Mouse (Mus musculus) intestine, embryonic 15.5 days (tissue): ENCODE measurements around the gene Slc22a4. TPM values are rescaled to one million over a fixed set of nuclear protein-coding genes. Genes with fewer than 3 reads are reported as not detected.

Source experiments
- ATAC-seq: fragments of 200-750 bp; cut with Nextera tagmentation; 2 replicates; pipeline ENCODE4 v1.8.0; 2017; ENCODE audit warnings: moderate TSS enrichment, moderate library complexity
- H3K27ac ChIP-seq: fragments of 300-500 bp; sonication (generic); 2 replicates; pipeline ENCODE4 v1.5.1; 2015; ENCODE audit warnings: mild to moderate bottlenecking, inconsistent platforms
- H3K27me3 ChIP-seq: fragments of 300-500 bp; sonication (generic); replicated peaks from 2 replicates; pipeline ENCODE4 v1.6.1; 2015; ENCODE audit warnings: inconsistent platforms
- H3K36me3 ChIP-seq: fragments of 300-500 bp; sonication (generic); 2 replicates; pipeline ENCODE4 v1.6.1; 2015; ENCODE audit warnings: inconsistent platforms
- H3K4me1 ChIP-seq: fragments of 300-500 bp; sonication (generic); replicated peaks from 2 replicates; pipeline ENCODE4 v1.6.1; 2015; ENCODE audit warnings: inconsistent platforms
- H3K4me2 ChIP-seq: fragments of 300-500 bp; sonication (generic); replicated peaks from 2 replicates; pipeline ENCODE4 v1.6.1; 2015; ENCODE audit warnings: mild to moderate bottlenecking, inconsistent platforms
- H3K4me3 ChIP-seq: fragments of 300-500 bp; sonication (generic); replicated peaks from 2 replicates; pipeline ENCODE4 v1.5.1; 2015; ENCODE audit warnings: inconsistent platforms
- H3K9ac ChIP-seq: fragments of 300-500 bp; sonication (generic); 2 replicates; pipeline ENCODE4 v1.6.1; 2015; ENCODE audit warnings: inconsistent platforms
- H3K9me3 ChIP-seq: fragments of 300-500 bp; sonication (generic); 2 replicates; pipeline ENCODE4 v1.6.1; 2016; ENCODE audit warnings: inconsistent platforms
- WGBS: fragments of 180-500 bp; shearing (Covaris S2); methylation state at CpG from one replicate; pipeline ENCODE4 v1.1.7; 2015; 5-methylcytosine and 5-hydroxymethylcytosine counted together
- polyA plus RNA-seq: library from polyadenylated mRNA; unstranded; fragments of >200 nt; fragmentation: Nextera tagmentation; extraction: Ambion mirVana; gene quantifications from 2 replicates; pipeline ENCODE4 v1.2.1, GENCODE M21; 2015

Gene Slc22a4
- polyA plus RNA-seq: 0.72 and 1.4 TPM in 2 replicates

- Histone ChIP-seq H3K9me3 (no peaks in the 10 kb centered on the region), H3K36me3 (no peaks in the 10 kb centered on the region), H3K27ac (no peak within 1 kb of the TSS), H3K9ac (peak within 1 kb of the TSS; percentile 65), H3K4me3 (peak within 1 kb of the TSS; percentile 52), H3K27me3 (peaks cover 6% of the 10 kb centered on the region; the same call in 1 of the 2 replicates), H3K4me2 (peak within 1 kb of the TSS; percentile 98), H3K4me1 (peaks cover 15% of the 10 kb centered on the region)
- peak; percentile 93 for ATAC-seq
- 3% methylated on average over 61 of the region's 61 CpGs for WGBS
These were observed at the start of gene Slc22a4 for GRCm38 (mm10) chr11:54028044-54028951. Gene Slc22a4 (minus strand): TSS chr11:54028090.

GRCm38 (mm10) chr11:54076101-54076500 lies 48.2 kb upstream of the Slc22a4 start:
- no peak overlapping the region for H3K9ac ChIP-seq
- no peaks in the 10 kb centered on the region for H3K36me3 ChIP-seq
- no peaks in the 10 kb centered on the region for H3K27me3 ChIP-seq
- no peaks in the 10 kb centered on the region for H3K9me3 ChIP-seq
- H3K4me2 ChIP-seq: no peak overlapping the region
- no peak overlapping the region for H3K27ac ChIP-seq
- WGBS: 92% methylated on average over 1 of the region's 1 CpGs
- H3K4me1 ChIP-seq: peaks cover 4% of the 10 kb centered on the region
- no peak overlapping the region for H3K4me3 ChIP-seq
- ATAC-seq: no peak

GRCm38 (mm10) chr11:54075353-54075752 lies 47.5 kb upstream of the Slc22a4 start:
- no peaks in the 10 kb centered on the region for H3K9me3 ChIP-seq
- H3K4me2 ChIP-seq: no peak overlapping the region
- no peak overlapping the region for H3K4me3 ChIP-seq
- no peak overlapping the region for H3K27ac ChIP-seq
- WGBS: 80% methylated on average over 6 of the region's 6 CpGs
- no peak for ATAC-seq
- H3K27me3 ChIP-seq: no peaks in the 10 kb centered on the region
- H3K9ac ChIP-seq: no peak overlapping the region
- peaks cover 4% of the 10 kb centered on the region for H3K4me1 ChIP-seq
- H3K36me3 ChIP-seq: no peaks in the 10 kb centered on the region

- H3K36me3 ChIP-seq: no peaks in the 10 kb centered on the region
- peaks cover 4% of the 10 kb centered on the region for H3K4me1 ChIP-seq
- 40% methylated on average over 4 of the region's 4 CpGs for WGBS
- H3K4me2 ChIP-seq: no peak overlapping the region
- H3K4me3 ChIP-seq: no peak overlapping the region
- no peaks in the 10 kb centered on the region for H3K27me3 ChIP-seq
- no peaks in the 10 kb centered on the region for H3K9me3 ChIP-seq
- no peak overlapping the region for H3K9ac ChIP-seq
- no peak overlapping the region for H3K27ac ChIP-seq
- ATAC-seq: peak; percentile 34; the same call in 1 of the 2 replicates
These were observed 45.4 kb upstream of the Slc22a4 start for GRCm38 (mm10) chr11:54073291-54073690.

- Histone ChIP-seq H3K4me2 (no peak overlapping the region), H3K9ac (no peak overlapping the region), H3K9me3 (no peaks in the 10 kb centered on the region), H3K27me3 (no peaks in the 10 kb centered on the region), H3K4me1 (peaks cover 8% of the 10 kb centered on the region), H3K36me3 (no peaks in the 10 kb centered on the region), H3K4me3 (no peak overlapping the region), H3K27ac (no peak overlapping the region)
- ATAC-seq: no peak
- WGBS: 84% methylated on average over 5 of the region's 5 CpGs
These were observed 44.0 kb upstream of the Slc22a4 start for GRCm38 (mm10) chr11:54071726-54072445.

GRCm38 (mm10) chr11:54068520-54069371 lies 40.9 kb upstream of the Slc22a4 start, which contains the start of gene Pdlim4:
Gene Pdlim4 (minus strand): TSS chr11:54069014.
- Histone ChIP-seq H3K4me1 (peaks cover 18% of the 10 kb centered on the region), H3K36me3 (no peaks in the 10 kb centered on the region), H3K9me3 (no peaks in the 10 kb centered on the region), H3K4me2 (peak within 1 kb of the TSS; percentile 95), H3K9ac (peak within 1 kb of the TSS; percentile 68), H3K27me3 (no peaks in the 10 kb centered on the region), H3K4me3 (peak within 1 kb of the TSS; percentile 59), H3K27ac (peak within 1 kb of the TSS; percentile 38)
- peak; percentile 61 for ATAC-seq
- WGBS: 2% methylated on average over 61 of the region's 61 CpGs

GRCm38 (mm10) chr11:54067996-54068519 lies 40.2 kb upstream of the Slc22a4 start:
- Histone ChIP-seq H3K36me3 (no peaks in the 10 kb centered on the region), H3K27me3 (no peaks in the 10 kb centered on the region), H3K27ac (peak overlapping the region; percentile 38), H3K4me3 (peak overlapping the region; percentile 59), H3K9me3 (no peaks in the 10 kb centered on the region), H3K9ac (peak overlapping the region; percentile 68), H3K4me2 (peak overlapping the region; percentile 95), H3K4me1 (peaks cover 22% of the 10 kb centered on the region)
- ATAC-seq: peak; percentile 24; the same call in 1 of the 2 replicates
- WGBS: 31% methylated on average over 4 of the region's 4 CpGs

- H3K4me3 ChIP-seq: peak overlapping the region; percentile 59
- no peaks in the 10 kb centered on the region for H3K27me3 ChIP-seq
- no peak for ATAC-seq
- H3K9ac ChIP-seq: peak overlapping the region; percentile 68
- peak overlapping the region; percentile 38 for H3K27ac ChIP-seq
- peak overlapping the region; percentile 95 for H3K4me2 ChIP-seq
- 39% methylated on average over 12 of the region's 12 CpGs for WGBS
- H3K4me1 ChIP-seq: peaks cover 25% of the 10 kb centered on the region
- no peaks in the 10 kb centered on the region for H3K9me3 ChIP-seq
- no peaks in the 10 kb centered on the region for H3K36me3 ChIP-seq
These were observed 39.6 kb upstream of the Slc22a4 start for GRCm38 (mm10) chr11:54067318-54067995.

GRCm38 (mm10) chr11:54066400-54066799 lies 38.5 kb upstream of the Slc22a4 start:
- no peak for ATAC-seq

GRCm38 (mm10) chr11:54065915-54066178 lies 38.0 kb upstream of the Slc22a4 start:
- no peaks in the 10 kb centered on the region for H3K36me3 ChIP-seq
- ATAC-seq: no peak
- no peak overlapping the region for H3K9ac ChIP-seq
- H3K9me3 ChIP-seq: no peaks in the 10 kb centered on the region
- H3K27ac ChIP-seq: no peak overlapping the region
- no peaks in the 10 kb centered on the region for H3K27me3 ChIP-seq
- no peak overlapping the region for H3K4me3 ChIP-seq
- H3K4me2 ChIP-seq: no peak overlapping the region
- peaks cover 39% of the 10 kb centered on the region for H3K4me1 ChIP-seq
- 83% methylated on average over 4 of the region's 4 CpGs for WGBS

More at GRCm38 (mm10) chr11:54066400-54066799, 38.5 kb upstream of the Slc22a4 start:
- Histone ChIP-seq H3K4me2 (peak overlapping the region; percentile 95; the same call in 1 of the 2 replicates), H3K4me1 (peaks cover 36% of the 10 kb centered on the region), H3K27ac (no peak overlapping the region), H3K9me3 (no peaks in the 10 kb centered on the region), H3K36me3 (no peaks in the 10 kb centered on the region), H3K27me3 (no peaks in the 10 kb centered on the region), H3K4me3 (no peak overlapping the region), H3K9ac (no peak overlapping the region)
- 76% methylated on average over 5 of the region's 5 CpGs for WGBS
